Mouse (Mus musculus): ENCODE results near the gene Brpf3.

DNA sequence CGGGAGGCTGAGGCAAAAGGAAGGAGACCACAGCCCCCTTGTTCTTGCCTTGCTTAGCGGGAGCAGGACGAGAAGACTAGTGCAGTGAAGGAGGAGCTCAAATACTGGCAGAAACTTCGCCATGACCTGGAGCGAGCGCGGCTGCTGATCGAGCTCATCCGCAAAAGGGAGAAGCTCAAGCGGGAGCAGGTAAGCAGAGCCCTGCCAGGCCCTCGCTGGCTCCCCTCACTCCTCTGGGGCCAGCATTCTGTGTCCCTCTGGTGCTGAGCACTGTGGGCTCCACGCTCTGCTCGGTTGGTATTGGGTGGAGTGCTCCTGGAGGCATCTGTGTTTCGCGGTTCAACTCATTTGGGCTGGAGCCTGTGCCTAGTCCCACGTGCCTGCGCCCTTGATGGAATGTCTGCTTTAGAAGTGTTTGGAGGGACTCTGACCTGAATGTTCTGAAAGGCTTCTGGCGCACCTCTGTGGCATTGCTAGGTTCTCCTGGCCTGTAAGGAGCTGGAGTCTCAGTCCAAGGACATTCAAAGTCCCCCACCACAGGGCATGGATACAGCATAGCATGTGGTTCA is 13.7 kb downstream of the Brpf3 start:
- TF ChIP-seq CTCF (IDR thresholded peaks at IDR 0.05; ENCODE audit: control insufficient read depth, insufficient read depth, insufficient replicate concordance, low read depth, low read length) (no peak), POLR2A (IDR thresholded peaks at IDR 0.05; ENCODE audit: control insufficient read depth, low read depth, low read length) (no peak)
